Mouse (Mus musculus) gonadal fat pad, adult 2 months (tissue): ENCODE results near the gene Tapbpl. TPM values are rescaled to one million over a fixed set of nuclear protein-coding genes. Genes with fewer than 3 reads are reported as not detected.
A peak's percentile ranks its signal among the peaks of the same experiment; 100 is the strongest.

Experiments
- DNase-seq: peaks from one replicate; pipeline ENCODE4 v3.0.0-alpha.2; 2012; ENCODE audit warnings: low read depth
- polyA plus RNA-seq: library from polyadenylated mRNA; depleted of rRNA; stranded (reverse); fragments of >200 nt; gene quantifications from 2 replicates; pipeline ENCODE4 v1.2.3, GENCODE M21; 2012

The Tapbpl gene
- polyA plus RNA-seq, 1 experiment: 21.7 TPM

DNA sequence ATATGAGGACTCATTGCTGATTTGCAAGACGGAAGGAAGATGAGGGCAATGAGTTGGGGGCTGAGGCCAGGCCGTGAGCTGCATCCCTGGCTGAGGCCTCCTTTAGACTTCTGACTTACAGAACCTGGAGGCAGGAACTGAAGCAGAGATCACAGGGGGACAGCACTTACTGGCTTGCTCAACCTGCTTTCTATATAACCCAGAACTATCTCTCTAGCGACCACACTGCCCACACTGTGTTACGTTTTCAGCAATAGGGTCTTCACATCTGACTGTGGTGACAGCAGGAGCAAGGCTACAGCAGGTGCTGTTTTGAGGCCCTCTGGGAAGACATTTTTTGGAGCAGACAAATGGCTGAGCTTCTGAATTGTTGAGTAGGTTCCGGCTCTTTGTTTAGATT, 9.0 kb upstream of the Tapbpl start:
- no peak for DNase-seq

DNA sequence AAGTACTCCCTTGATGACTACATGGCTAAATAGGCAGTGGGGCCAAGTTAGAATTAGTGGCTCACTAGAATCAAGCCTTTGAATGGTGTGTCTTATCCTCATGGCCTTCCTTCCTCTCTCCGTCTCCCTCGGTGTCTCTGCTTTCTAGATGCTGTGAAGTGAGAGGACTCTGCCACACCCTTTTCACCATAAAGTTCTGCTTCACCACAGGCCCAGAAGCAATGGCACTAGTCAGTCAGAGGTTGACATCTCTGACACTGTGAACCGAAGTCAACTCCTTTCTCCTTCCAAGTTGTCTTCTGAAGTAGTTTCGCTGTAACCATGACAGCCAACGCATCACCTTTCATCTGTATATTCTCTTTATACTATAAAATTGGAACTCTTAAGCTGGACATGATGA, 7.9 kb upstream of the Tapbpl start:
- no peak for DNase-seq

GRCm38 (mm10) chr6:125238396-125238795, 6.7 kb upstream of the Tapbpl start:
- DNase-seq: no peak

DNA sequence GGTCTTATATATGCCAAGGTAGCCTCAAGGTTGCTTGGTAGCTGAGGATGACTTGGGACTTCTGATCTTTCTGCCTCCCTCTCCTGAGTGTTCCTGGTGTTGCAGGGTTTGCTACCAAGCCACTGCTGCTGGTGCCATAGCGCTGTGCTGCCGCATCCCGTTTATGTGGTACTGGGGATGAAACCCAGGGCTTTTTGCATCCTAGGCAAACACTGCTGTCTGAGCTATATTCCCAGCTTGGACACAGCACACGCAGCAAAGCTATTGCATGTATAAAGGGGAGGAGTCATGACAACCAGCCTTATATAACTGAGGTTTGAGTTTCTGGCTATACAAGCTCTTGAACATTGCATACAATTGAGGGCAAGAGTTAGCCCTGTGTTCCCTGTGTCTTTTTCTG, 5.8 kb upstream of the Tapbpl start:
- no peak for DNase-seq

- DNase-seq: no peak
Measured at GRCm38 (mm10) chr6:125236782-125237181, 5.1 kb upstream of the Tapbpl start, which contains the start of gene Cd27. Gene Cd27 (minus strand): TSS chr6:125237010.

- no peak for DNase-seq
Measured at GRCm38 (mm10) chr6:125236341-125236740, 4.7 kb upstream of the Tapbpl start.

GRCm38 (mm10) chr6:125234520-125234828, 2.8 kb upstream of the Tapbpl start:
- no peak for DNase-seq

GRCm38 (mm10) chr6:125233816-125234519, 2.3 kb upstream of the Tapbpl start:
- DNase-seq: no peak

DNA sequence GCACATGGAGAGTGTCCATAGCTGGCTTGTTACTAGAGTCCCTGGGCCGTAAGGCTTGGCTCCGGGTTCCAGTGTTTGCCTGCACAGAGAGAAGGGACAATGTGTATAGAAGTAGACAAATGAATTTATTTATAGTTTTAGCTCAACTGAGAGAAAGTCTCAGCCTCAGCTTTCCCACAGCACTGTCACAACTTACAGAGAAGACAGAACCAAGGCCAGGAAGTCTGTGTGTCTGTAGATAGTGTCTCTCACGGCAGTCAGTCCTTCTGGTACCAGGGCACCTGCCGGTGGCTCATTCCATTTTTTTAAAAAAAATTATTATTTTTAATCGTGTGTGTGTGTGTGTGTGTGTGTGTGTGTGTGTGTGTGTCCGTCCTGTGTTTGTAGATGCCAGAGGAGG, 856 bp upstream of the Tapbpl start:
- DNase-seq: no peak

DNA sequence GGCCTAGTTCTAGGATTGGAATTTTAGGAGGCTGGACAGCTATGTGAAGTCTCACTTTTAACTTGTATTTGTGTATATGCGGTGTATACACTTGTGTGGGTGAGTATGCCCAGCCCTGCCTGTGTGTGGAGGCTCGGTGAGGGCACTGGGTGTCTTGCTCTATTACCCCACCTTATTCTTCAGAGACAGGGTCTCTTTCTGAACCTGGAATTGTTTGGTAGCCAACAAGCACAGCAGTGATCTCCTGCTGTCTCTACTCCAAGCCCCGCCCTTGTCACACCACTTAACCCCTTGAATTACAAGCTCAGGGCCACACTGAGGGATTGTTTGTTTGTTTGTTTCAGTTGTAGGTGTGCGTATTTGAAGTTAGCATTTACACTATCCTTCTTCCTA, 381 bp upstream of the Tapbpl start:
- no peak for DNase-seq

GRCm38 (mm10) chr6:125230571-125230970, 1.1 kb downstream of the Tapbpl start:
- no peak for DNase-seq

DNA sequence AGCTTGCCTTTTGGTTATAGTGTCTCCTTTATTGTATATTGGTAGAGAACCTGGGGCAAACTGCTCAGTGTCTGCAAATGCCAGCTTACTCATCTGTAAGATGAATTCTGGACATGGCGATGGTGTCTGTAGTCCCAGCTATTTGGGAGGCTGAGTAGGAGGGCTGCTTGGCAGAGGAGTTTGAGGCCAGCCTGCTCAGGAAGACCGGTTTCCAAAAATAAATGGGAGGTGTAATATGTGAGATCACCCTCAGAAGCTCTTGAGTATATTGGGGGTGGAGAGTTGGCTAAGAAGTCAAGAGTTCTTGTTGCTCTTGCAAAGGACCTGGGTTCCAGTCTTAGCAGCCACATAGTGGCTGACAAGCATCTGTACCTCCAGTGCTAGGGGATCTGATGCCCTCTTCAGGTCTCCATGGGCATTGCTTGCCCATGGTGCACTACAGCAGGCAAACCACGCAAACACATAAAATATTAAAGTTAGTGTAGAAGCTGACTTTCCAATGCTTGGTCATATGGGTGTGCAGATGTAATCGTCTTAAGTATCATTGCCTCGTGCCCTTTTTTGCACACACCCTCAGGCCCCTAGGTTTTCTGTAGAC, 6.0 kb downstream of the Tapbpl start:
- no peak for DNase-seq

DNA sequence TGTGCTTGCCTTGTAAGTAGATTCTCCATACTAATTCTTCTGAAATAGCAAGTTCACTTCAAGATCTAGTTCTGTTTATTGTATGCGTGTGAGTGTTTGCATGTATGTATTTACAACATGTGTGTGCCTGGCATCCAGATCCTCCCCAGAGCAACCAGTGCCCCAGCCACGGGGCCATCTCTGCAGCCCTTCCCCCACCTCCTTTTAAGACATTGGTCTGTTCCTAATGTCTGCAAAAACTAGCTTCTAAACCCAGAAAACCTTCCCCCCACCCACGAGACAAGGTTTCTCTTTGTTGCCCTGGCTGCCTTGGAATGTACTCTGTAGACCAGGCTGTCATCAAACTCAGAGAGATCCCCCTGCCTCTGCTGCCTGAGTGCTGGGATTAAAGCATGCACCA, 9.1 kb downstream of the Tapbpl start:
- no peak for DNase-seq

GRCm38 (mm10) chr6:125222146-125222545, 9.5 kb downstream of the Tapbpl start:
- DNase-seq: no peak

DNA sequence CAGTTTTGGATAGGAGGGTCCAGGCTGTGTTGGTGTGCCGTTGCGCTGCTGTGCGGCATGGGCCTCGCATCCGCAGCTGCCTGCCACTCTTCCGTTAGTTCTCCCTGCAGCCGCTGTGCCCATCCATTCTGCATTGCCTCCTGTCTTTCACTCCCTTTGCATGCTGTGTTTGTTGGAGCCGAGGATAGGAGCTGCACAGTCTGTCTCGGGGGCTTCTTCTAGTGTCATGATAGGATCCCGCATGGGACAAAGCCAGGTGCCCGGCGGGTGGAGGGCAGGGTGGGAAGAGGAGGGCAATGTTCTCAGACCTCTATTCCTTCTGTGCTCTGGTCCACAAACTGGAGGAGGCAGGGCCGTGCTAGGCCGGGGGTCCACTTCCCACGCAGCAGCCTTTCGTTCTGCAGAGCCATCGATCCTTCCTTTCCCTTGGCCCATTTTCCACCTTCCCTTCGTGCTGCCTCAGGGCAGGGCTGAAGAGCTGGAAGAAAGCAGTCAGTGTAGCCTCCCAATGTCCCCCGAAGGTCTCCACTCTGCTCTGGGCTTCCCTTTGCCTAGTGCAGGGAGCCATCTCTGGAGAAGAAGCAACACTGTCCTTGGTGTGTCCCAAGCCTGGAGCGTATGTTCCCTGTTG, 10.4 kb downstream of the Tapbpl start:
- DNase-seq: no peak

DNA sequence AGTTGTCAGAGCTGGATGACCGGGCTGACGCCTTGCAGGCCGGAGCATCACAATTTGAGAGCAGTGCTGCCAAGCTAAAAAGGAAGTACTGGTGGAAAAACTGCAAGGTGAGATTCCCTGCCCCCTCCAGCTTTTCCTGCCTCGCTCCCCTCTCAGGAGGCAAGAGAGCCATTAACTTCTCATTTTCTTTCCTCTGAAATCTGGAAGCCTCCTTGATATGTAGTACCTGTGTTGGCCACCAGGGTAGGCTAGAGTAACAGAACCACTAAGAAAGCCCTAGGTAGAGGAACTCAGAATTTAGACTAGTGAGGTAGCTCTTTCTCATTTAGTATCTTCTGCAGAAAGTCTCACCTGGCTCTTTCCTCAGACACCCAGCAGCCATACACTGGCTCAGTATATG, 12.7 kb downstream of the Tapbpl start:
- DNase-seq: no peak

DNA sequence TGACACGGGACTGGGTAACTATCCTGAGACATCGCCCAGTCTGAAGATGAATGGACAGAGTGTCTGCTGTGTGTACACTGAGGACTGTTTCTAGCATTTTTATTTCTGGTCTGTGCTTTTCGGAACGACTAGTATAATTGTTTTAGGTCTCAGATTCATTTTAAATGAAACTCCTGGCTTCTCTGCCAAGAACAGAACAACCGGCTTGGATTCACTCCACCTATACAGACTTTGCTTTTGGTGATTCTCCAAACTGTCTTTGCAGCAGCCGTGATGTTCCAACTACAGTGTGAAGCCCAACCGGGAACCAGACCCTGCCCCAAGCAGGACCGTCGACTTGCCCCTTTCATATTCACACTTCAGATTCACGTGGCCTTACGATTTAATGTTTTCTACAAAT, 13.8 kb downstream of the Tapbpl start:
- DNase-seq: no peak

GRCm38 (mm10) chr6:125216898-125217297, 14.8 kb downstream of the Tapbpl start:
- no peak for DNase-seq

DNA sequence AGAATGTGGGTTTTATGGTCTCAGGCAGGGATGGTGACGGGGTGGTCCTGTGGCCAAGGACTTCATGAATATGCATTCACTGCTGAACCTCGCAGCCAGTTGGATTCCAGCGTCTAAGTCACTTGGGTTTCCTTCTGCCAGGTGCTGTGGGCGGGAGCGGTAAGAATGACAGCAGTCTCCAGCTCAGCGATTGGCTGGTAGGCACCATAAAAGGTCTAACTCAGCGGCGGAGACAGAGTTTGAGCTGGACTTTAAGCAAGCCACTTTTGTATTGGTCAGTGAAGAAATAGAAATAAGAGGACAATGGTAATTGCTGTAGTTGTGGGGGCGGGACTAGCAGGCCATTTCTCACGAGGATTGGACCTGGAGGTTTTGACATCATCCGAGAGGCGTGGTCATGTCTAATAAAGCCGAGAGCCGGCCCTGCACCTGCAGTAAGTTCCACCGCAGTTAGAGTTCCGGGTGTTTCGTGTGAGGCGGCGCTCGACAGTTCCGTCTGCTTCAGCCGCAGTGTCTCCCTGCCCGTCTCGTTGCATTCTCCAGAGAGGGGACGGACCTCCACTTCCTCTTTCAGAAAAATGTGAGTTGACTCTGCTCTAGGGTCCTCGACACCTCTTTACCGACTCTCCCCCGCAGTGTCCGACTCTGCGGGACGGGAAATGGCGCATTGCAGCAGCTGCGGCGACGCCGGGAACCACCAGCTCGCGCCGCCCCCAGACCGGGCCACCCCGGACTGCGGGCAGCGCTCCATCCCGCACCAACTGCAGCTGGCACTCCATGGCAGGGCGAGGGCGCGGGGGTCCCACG, 16.3 kb downstream of the Tapbpl start, which contains the start of gene Vamp1:
TSS of gene Vamp1 (plus strand) at position 404 of the 807 bp plus-strand sequence.
- DNase-seq: peak; percentile 90

DNA sequence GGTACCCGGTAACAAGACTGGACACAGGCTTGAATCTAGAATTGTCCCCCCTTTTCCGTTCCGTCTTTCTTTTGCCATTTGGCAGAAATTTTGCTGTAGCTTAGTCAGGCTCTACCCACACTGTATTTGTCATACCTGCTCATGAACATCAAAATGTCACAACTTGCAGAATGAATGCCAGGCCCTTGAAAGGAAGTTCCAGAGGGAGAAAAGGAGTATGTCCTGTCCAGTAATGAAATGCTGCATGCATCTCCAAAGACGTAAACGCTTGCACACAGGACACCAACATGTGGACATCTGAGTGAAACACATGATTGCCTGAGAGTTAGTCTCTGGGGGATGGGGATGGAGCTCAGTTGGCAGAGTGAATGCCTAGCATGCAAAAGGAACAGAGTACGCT, 17.9 kb downstream of the Tapbpl start:
- DNase-seq: no peak

- no peak for DNase-seq
Measured at GRCm38 (mm10) chr6:125213129-125213528, 18.5 kb downstream of the Tapbpl start.

DNA sequence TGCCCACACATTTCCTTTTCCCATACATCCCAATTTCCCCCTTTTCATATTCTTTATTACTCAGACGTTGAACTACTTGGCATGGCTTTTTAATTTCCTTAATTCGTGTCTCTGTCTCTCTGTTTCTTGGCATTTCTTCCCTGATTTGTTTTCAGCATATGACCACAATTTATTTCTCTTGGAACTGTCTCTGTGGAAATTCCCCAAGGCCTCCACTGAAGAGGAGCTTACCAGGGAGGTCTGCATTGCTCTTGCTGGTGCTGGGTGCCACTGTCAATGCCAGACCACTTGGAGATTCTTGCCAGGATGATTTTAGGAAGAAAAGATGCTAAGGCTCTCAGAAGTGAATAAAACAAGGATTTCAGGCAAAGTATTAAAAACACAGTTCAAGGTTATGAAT, 19.0 kb downstream of the Tapbpl start:
- DNase-seq: no peak

- DNase-seq: no peak
Measured at GRCm38 (mm10) chr6:125210436-125210835, 21.2 kb downstream of the Tapbpl start.
